Mouse (Mus musculus) Patski (cell line): ENCODE measurements around the gene S100a10. TPM values are rescaled to one million over a fixed set of nuclear protein-coding genes. Genes with fewer than 3 reads are reported as not detected.
A peak's percentile ranks its signal among the peaks of the same experiment; 100 is the strongest.

ENCODE experiments used
- ATAC-seq: fragments of 100-300 bp; one replicate; pipeline ENCODE4 v1.8.0; 2021
- CTCF ChIA-PET: fragments of 350-600 bp; sonication (Branson Sonifier 250); formaldehyde crosslinking; loops from one replicate; lab custom pipeline; 2022; ENCODE audit warnings: inconsistent platforms; lab: Charles Lee
- POLR2A ChIA-PET: fragments of 350-600 bp; sonication (Branson Sonifier 250); formaldehyde crosslinking; loops from one replicate; lab custom pipeline; 2022; ENCODE audit warnings: antibody characterized with exemption, inconsistent platforms; lab: Charles Lee
- DNase-seq: peaks from one replicate; pipeline ENCODE4 v3.0.0-alpha.2; 2011; ENCODE audit warnings: low read depth, low spot score
- H3K27me3 ChIP-seq: fragments of 371-371 bp; one replicate; pipeline ENCODE4 v1.5.1; 2021
- CTCF ChIP-seq: fragments of 100-300 bp; IDR thresholded peaks from one replicate; pipeline ENCODE4 v1.5.1; 2021
- in situ Hi-C: fragments of 300-500 bp; cut with MboI; formaldehyde crosslinking; loops from 3 replicates; pipeline ENCODE4 v1.11.1; 2018; ENCODE audit warnings: low pct_unique_long_range_greater_than_20kb, mixed read lengths
- polyA plus RNA-seq: library from polyadenylated mRNA; unstranded; gene quantifications from one replicate; pipeline ENCODE4 v1.2.3, GENCODE M21; 2021

S100a10 gene
- polyA plus RNA-seq, 1 experiment from 2014 or later: 981 TPM

DNA sequence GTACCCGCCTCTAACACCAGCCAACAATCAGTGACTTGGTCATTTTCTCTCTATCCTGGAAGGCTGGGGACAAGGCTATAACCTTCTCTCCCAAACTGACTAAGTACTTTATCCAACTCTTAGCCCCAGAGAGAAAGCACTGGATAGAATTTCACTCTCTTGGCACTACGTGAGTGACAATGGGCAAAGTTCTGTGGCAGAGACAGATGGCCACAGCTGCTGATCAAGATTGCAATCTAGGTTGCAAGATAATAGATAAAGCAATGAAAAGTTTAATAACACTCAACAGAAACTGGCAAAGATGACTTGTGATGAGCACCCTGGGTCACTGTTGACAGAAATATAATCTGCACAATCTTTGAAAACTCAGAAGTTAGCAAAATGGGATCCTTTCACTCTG is 14.2 kb downstream of the S100a10 start:
- no peaks in the 10 kb centered on the region for H3K27me3 ChIP-seq
- in situ Hi-C loops: no loop called here
- POLR2A ChIA-PET: interaction anchor here (0.7 kb wide), 1 partner anchor 10 kb away, joined by 4 read pairs; no protein-coding TSS in a partner anchor
- ATAC-seq (no peak), DNase-seq (no peak)
- CTCF ChIA-PET: interaction anchor here (0.8 to 42.5 kb wide), 8 partner anchors 8 to 38 kb away, joined by 3 to 811 read pairs (median 4); partner anchors contain the start of gene S100a10
- no peak for TF ChIP-seq CTCF

DNA sequence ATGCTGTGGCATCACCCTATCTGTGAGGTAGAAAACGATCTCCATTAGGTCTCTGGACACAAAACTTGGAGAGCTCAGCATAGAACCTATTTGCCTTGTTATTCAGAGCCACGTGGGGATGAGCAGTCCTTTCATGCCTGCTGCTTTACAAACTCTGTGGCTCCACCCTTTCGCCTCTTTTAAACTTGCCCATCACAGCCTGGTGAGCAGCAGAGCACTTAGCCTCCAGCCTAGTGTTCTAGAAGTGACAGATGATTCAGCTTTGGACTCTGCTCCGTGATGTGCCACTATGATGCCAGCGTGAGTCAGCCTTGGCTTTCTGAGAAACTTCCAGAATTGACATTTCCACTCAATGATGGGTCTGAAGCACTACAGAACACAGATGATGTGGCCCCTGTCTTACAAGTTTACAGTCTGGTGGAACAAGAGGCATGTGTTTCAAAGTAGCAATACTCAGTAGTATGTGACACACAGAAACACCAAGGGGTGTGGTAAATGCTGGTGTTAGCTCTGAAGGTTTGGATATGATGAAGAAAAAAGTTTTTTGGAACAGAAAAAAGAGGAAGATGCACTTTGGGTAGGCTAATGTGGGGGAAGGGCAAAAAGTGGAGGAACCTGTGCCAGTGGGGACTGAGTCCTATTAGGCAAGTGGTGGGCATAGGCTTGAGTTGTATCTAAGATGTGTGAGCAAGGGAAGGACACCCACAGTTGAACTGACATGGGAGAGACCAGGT is 17.3 kb downstream of the S100a10 start:
- DNase-seq: no peak
- peak; percentile 5 for TF ChIP-seq CTCF
- ATAC-seq: peak; percentile 96
- POLR2A ChIA-PET: interaction anchor here (1.1 to 1.8 kb wide), 2 partner anchors 9 to 17 kb away, joined by 3 to 8 read pairs; partner anchors contain the start of gene S100a10
- CTCF ChIA-PET: interaction anchor here (1.4 to 42.5 kb wide), 6 partner anchors 17 to 79 kb away, joined by 3 to 811 read pairs (median 8); partner anchors contain the start of gene S100a10
- H3K27me3 ChIP-seq: no peaks in the 10 kb centered on the region
- in situ Hi-C loops: no loop called here

DNA sequence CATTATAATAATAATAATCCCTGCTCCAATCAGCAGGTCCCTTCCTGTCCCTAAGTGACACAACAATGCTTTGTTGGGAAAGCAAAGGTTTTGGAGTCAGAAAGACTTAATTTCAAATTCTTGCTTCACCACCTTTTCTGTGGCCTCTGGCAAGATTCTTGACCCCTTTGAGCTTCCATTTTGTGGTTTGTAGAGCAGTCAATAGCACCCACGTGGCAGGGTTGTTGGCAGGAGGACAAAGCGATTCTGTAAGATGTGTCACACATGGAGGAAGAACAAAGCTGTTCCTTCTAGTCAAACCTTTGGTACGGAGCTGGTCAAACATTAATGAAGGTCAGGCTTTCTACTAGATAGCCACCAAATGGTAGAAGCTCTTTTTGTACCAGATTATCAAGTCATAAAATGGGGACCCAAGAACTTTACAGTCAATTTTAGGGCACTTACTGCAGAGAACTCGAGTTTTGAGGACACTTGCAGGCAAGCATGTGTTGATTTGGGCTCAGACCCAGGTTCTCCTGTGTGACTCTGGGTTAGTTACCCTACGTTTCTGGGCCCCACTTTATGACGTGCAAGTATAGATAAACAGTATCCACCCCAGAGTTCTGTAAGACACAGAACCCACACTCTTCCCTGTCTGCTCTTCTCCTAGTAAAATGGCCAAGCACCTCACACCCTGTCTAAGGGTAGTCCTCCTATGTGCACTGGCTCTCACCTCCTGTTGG is 24.6 kb downstream of the S100a10 start:
- no peaks in the 10 kb centered on the region for H3K27me3 ChIP-seq
- in situ Hi-C loops: no loop called here
- peak; percentile 90 for ATAC-seq
- DNase-seq: peak; percentile 100
- CTCF ChIA-PET: interaction anchor here (0.9 to 42.5 kb wide), 9 partner anchors 9 to 55 kb away, joined by 3 to 811 read pairs (median 3); partner anchors contain the start of gene S100a10
- POLR2A ChIA-PET: interaction anchor here (1.0 to 2.3 kb wide), 4 partner anchors 10 to 57 kb away, joined by 3 to 7 read pairs (median 5); partner anchors contain the start of gene S100a10
- TF ChIP-seq CTCF: no peak

- ChIA-PET POLR2A (interaction anchor here (1.0 to 2.3 kb wide), 3 partner anchors 9 to 25 kb away, joined by 3 to 7 read pairs (median 7); partner anchors contain the start of gene S100a10), CTCF (interaction anchor here (0.9 to 42.5 kb wide), 8 partner anchors 8 to 55 kb away, joined by 3 to 811 read pairs (median 8); partner anchors contain the start of gene S100a10)
- H3K27me3 ChIP-seq: no peaks in the 10 kb centered on the region
- in situ Hi-C loops: no loop called here
- no peak for DNase-seq
- no peak for ATAC-seq
- no peak for TF ChIP-seq CTCF
Observed at GRCm38 (mm10) chr3:93580039-93580403, 25.1 kb downstream of the S100a10 start.

DNA sequence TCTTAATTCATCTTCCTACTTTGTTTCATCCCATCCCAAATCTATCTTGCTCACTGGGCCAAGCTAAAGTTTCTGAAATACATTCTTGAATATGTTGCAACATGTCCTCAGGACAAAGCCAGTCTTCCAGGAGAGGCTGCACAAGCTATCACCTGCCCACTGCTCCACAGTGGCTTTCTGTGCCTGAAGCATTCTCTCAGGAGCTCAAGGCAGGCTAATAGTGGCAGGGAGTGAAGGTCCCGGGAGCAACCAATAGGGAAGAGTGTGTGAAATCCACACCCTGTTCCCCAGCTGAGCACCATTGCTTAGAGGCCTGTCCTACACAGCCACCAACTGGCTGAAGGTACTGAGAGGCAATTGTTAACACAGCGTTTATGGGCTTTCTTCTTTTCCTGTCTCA is 26.1 kb downstream of the S100a10 start:
- in situ Hi-C loops: no loop called here
- TF ChIP-seq CTCF: no peak
- POLR2A ChIA-PET: interaction anchor here (0.7 to 2.3 kb wide), 4 partner anchors 8 to 567 kb away, joined by 3 to 7 read pairs (median 6); partner anchors contain the start of gene S100a10
- DNase-seq: no peak
- ATAC-seq: peak; percentile 70
- H3K27me3 ChIP-seq: no peaks in the 10 kb centered on the region
- CTCF ChIA-PET: interaction anchor here (1.2 to 42.5 kb wide), 6 partner anchors 9 to 56 kb away, joined by 3 to 811 read pairs (median 12); partner anchors contain the start of gene S100a10

DNA sequence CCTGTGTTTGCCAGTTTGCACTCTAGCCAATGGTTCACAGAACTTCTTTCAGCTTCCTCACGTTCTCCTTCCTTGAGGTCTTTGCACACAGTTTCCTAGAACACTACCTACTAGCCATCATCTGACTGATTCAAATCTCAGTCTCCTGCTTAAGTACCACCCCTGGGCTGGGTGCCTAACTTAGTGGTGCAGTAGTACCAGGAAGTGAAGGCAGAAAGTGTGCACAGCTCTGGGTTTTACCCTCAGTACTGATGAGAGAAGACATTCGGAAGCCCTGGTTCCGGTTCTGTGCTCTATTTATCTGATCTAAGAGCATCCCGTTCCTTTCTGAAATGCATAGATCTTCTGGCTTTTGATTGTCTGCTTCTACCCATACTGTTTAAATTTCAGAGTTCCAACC is 26.8 kb downstream of the S100a10 start:
- DNase-seq: no peak
- in situ Hi-C loops: no loop called here
- no peak for TF ChIP-seq CTCF
- H3K27me3 ChIP-seq: no peaks in the 10 kb centered on the region
- CTCF ChIA-PET: interaction anchor here (0.7 to 42.5 kb wide), 4 partner anchors 8 to 34 kb away, joined by 3 to 811 read pairs (median 14); partner anchors contain the start of gene S100a10
- POLR2A ChIA-PET: no interaction called here
- ATAC-seq: no peak

GRCm38 (mm10) chr3:93583056-93583455 is 28.2 kb downstream of the S100a10 start:
- ChIA-PET POLR2A (no interaction called here), CTCF (interaction anchor here (1.0 to 42.5 kb wide), 4 partner anchors 9 to 35 kb away, joined by 3 to 811 read pairs (median 9); partner anchors contain the start of gene S100a10)
- no peaks in the 10 kb centered on the region for H3K27me3 ChIP-seq
- ATAC-seq (no peak), DNase-seq (no peak)
- in situ Hi-C loops: no loop called here
- TF ChIP-seq CTCF: no peak

- ChIA-PET POLR2A (interaction anchor here (1.1 to 2.3 kb wide), 2 partner anchors 9 to 34 kb away, joined by 7 to 10 read pairs; partner anchors contain the start of gene S100a10), CTCF (interaction anchor here (1.0 to 42.5 kb wide), 11 partner anchors 9 to 84 kb away, joined by 3 to 811 read pairs (median 9); partner anchors contain the start of gene S100a10)
- in situ Hi-C loops: loop anchor here (5.0 kb wide), 1 partner anchor 42 kb away; no protein-coding TSS in a partner anchor
- TF ChIP-seq CTCF: no peak
- ATAC-seq (no peak), DNase-seq (no peak)
- no peaks in the 10 kb centered on the region for H3K27me3 ChIP-seq
Observed at GRCm38 (mm10) chr3:93589629-93590028, 34.7 kb downstream of the S100a10 start.

DNA sequence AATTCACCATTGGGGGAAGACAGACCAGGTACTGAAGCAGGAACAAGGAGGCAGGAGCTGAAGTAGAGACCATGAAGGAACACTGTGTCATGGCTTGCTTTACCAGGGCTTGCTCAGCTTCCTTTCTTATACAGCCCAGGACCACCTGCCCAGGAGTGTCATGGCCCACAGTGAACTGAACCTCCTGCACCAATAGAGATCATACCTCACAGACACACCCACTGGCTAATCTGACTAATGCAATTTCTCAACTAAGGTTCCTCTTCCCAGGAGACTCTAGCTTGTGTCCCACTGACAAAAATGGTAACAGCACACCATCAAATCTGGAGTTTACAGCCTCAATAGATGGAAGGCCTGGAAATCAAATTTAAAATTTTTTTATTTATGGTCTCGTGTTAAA is 35.4 kb downstream of the S100a10 start:
- no peak for DNase-seq
- H3K27me3 ChIP-seq: no peaks in the 10 kb centered on the region
- POLR2A ChIA-PET: interaction anchor here (2.3 kb wide), 1 partner anchor 35 kb away, joined by 10 read pairs; the partner anchor contains the start of gene S100a10
- ATAC-seq: no peak
- CTCF ChIA-PET: interaction anchor here (1.0 to 42.5 kb wide), 9 partner anchors 10 to 85 kb away, joined by 3 to 811 read pairs (median 7); partner anchors contain the start of gene S100a10
- TF ChIP-seq CTCF: no peak
- in situ Hi-C loops: no loop called here
